Mouse (Mus musculus) intestine, embryonic 16.5 days (tissue): ENCODE measurements around the gene Cdk7. TPM values are rescaled to one million over a fixed set of nuclear protein-coding genes. Genes with fewer than 3 reads are reported as not detected.

ENCODE experiments used
- ATAC-seq: fragments of 200-750 bp; cut with Nextera tagmentation; 2 replicates; pipeline ENCODE4 v1.8.0; 2017; ENCODE audit warnings: moderate TSS enrichment, moderate library complexity
- H3K27ac ChIP-seq: fragments of 300-500 bp; sonication (generic); 2 replicates; pipeline ENCODE4 v1.5.1; 2014; ENCODE audit warnings: mild to moderate bottlenecking, low read length
- H3K27me3 ChIP-seq: fragments of 300-500 bp; sonication (generic); replicated peaks from 2 replicates; pipeline ENCODE4 v1.6.1; 2014; ENCODE audit warnings: low read length, control low read depth, mixed read lengths; ENCODE audit not compliant: control insufficient read depth, insufficient read depth
- H3K36me3 ChIP-seq: fragments of 300-500 bp; sonication (generic); 2 replicates; pipeline ENCODE4 v1.6.1; 2014; ENCODE audit warnings: low read length, control low read depth; ENCODE audit not compliant: control insufficient read depth, insufficient read depth
- H3K4me1 ChIP-seq: fragments of 300-500 bp; sonication (generic); 2 replicates; pipeline ENCODE4 v1.6.1; 2014; ENCODE audit warnings: low read length, control low read depth, mixed read lengths; ENCODE audit not compliant: control insufficient read depth, insufficient read depth
- H3K4me2 ChIP-seq: fragments of 300-500 bp; sonication (generic); 2 replicates; pipeline ENCODE4 v1.6.1; 2014; ENCODE audit warnings: low read depth, low read length, control low read depth
- H3K4me3 ChIP-seq: fragments of 300-500 bp; sonication (generic); 2 replicates; pipeline ENCODE4 v1.5.1; 2014; ENCODE audit warnings: mild to moderate bottlenecking, low read length
- H3K9ac ChIP-seq: fragments of 300-500 bp; sonication (generic); 2 replicates; pipeline ENCODE4 v1.6.1; 2014; ENCODE audit warnings: low read depth, low read length
- H3K9me3 ChIP-seq: fragments of 300-500 bp; sonication (generic); 2 replicates; pipeline ENCODE4 v1.6.1; 2016; ENCODE audit warnings: low read length, control low read depth; ENCODE audit not compliant: control insufficient read depth
- WGBS: fragments of 180-500 bp; shearing (Covaris S2); extraction: QIAGEN DNeasy Blood & Tissue Kit; methylation state at CpG from one replicate; pipeline ENCODE4 v1.1.7; 2014; 5-methylcytosine and 5-hydroxymethylcytosine counted together
- polyA plus RNA-seq: library from polyadenylated mRNA; unstranded; fragments of >200 nt; fragmentation: Nextera tagmentation; extraction: Ambion mirVana; gene quantifications from 2 replicates; pipeline ENCODE4 v1.2.1, GENCODE M21; 2015

Cdk7 gene
- polyA plus RNA-seq: 71.5 and 78.7 TPM in 2 replicates

DNA sequence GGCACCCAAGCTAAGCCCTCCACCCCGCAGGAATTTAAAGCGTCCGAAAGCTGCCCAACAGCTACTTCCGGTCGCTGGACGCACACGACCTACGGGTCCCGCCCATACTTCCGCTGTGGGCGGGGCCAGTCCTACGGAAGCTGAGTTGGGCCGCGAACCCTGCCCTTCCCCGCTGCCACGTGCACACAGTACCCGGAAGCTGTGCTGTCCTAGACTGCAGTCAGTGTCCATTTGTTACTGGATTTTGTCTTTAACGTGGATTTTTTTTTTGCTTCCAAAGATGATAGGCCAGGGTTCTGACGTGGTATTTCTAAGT is at the start of gene Cdk7:
Cdk7 (minus strand) TSS at position 79 of the 316 bp plus-strand sequence.
- Histone ChIP-seq H3K9ac (peak within 1 kb of the TSS; percentile 86), H3K9me3 (no peaks in the 10 kb centered on the region), H3K4me2 (peak within 1 kb of the TSS; percentile 64), H3K27ac (peak within 1 kb of the TSS; percentile 94), H3K36me3 (peaks cover 5% of the 10 kb centered on the region; the same call in 1 of the 2 replicates), H3K27me3 (no peaks in the 10 kb centered on the region), H3K4me3 (peak within 1 kb of the TSS; percentile 76), H3K4me1 (peaks cover 8% of the 10 kb centered on the region)
- ATAC-seq: peak; percentile 99
- WGBS: under 1% methylated on average over 19 of the region's 19 CpGs

DNA sequence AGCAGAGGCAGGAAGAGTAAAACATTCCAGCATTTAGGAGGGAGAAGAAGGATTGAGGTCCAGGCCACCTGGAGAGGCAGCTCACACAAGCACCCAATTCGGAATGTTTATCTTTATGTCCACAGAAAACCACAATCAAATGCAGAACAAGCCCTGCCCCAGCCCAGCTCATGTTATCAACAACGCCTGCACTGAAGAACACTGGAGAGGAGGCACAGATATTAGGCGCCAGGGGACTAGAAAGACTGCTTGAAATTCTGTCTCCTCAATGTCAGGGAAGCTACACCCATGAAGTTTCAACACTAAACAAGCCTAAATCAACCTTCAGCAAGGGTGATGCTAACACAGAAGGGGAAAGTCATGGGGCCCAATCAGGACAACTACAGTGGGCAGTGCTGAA is 46.8 kb upstream of the Cdk7 start:
- peaks cover 15% of the 10 kb centered on the region for H3K4me1 ChIP-seq
- H3K27ac ChIP-seq: no peak overlapping the region
- no peak overlapping the region for H3K4me3 ChIP-seq
- no peaks in the 10 kb centered on the region for H3K27me3 ChIP-seq
- H3K9me3 ChIP-seq: no peaks in the 10 kb centered on the region
- no peak overlapping the region for H3K9ac ChIP-seq
- H3K4me2 ChIP-seq: no peak overlapping the region
- 73% methylated on average over 3 of the region's 3 CpGs for WGBS
- H3K36me3 ChIP-seq: no peaks in the 10 kb centered on the region
- ATAC-seq: no peak

DNA sequence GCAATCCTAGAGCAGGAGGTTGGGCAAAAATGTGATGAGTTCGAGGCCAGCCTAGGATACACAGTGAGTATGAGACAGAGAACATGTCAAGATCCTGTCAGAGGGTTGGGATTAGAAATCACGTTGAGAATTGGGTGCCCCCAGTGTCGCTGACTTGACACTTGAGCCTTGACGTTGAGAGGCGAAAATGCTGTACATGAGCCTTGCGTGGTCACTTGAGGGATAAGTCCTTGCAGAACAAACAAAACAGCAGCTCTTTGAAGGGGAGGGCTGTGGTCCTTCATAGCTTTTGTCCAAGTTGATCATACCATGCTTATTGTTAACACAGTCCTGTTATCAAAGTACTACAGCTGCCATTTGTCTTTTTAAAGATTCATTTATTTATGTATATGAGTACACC is 46.0 kb upstream of the Cdk7 start:
- no peak for ATAC-seq
- Histone ChIP-seq H3K27ac (no peak overlapping the region), H3K4me1 (peaks cover 15% of the 10 kb centered on the region), H3K4me2 (no peak overlapping the region), H3K36me3 (no peaks in the 10 kb centered on the region), H3K9ac (no peak overlapping the region), H3K27me3 (no peaks in the 10 kb centered on the region), H3K9me3 (no peaks in the 10 kb centered on the region), H3K4me3 (no peak overlapping the region)
- 67% methylated on average over 6 of the region's 6 CpGs for WGBS

DNA sequence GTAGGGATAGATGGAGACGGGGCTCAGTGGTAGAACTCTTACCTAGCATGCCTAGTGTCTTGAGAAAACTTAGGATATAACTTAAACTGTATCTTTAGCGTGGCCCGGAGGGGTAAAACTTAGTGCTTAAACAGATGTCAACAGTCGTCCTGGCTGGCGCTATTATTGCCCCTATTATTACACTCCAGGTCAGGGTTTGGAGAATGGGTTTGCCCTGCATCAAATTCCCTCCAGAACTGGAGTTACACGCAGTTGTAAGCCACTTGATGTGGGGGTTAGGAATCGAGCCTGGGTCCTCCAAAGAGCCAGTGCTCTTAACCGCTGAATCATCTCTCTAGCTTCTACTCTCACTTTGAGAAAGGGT is 45.3 kb upstream of the Cdk7 start:
- H3K27me3 ChIP-seq: no peaks in the 10 kb centered on the region
- 10% methylated on average over 8 of the region's 8 CpGs for WGBS
- ATAC-seq: peak; percentile 37
- peak overlapping the region; percentile 27 for H3K9ac ChIP-seq
- H3K4me1 ChIP-seq: peaks cover 15% of the 10 kb centered on the region
- no peaks in the 10 kb centered on the region for H3K36me3 ChIP-seq
- peak overlapping the region; percentile 96 for H3K4me3 ChIP-seq
- H3K27ac ChIP-seq: no peak overlapping the region
- H3K4me2 ChIP-seq: peak overlapping the region; percentile 96
- H3K9me3 ChIP-seq: no peaks in the 10 kb centered on the region

DNA sequence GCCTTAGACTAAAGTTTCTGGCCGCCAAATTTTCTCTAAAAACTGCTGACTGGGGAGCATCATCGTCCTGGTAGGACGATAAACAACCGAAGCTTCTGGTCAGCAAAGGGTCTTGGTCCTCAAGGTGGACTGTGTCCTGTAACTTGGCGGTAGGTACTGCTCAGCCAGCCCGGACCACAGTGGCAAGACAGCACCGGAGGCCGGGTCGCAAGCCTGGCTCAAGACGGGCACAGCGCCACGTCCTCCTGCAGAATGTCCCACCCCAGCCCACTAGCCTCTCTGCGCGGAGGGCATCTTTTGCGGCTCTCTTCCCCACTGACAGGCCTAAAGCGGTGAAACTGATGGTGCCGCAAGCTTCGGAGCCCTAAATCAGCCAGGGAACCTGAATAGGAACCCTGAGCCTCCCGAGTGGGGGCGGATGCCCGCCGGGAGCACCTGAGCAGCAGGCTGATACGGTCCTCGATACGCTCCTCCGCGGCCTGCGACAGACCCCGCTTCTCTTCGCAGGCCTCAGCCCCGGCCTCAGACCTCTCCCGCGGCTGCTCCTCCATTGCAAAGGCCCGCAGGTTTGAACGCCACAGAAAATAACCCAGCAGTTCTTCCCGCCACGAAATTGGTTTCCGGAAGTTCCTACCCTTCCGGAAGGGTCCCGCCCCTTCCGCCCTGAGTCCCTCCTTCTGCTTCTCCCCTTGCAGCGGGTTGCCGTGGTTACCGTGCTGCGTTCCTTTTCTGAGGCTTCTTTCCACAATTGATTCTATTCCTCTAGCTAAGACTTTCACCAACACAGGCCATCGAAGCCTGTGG is 44.7 kb upstream of the Cdk7 start, which contains the start of gene Cenph:
Cenph (minus strand) TSS at position 648 of the 804 bp plus-strand sequence.
- peak within 1 kb of the TSS; percentile 96 for H3K4me3 ChIP-seq
- peak within 1 kb of the TSS; percentile 96 for H3K4me2 ChIP-seq
- H3K36me3 ChIP-seq: no peaks in the 10 kb centered on the region
- WGBS: 0% methylated on average over 46 of the region's 46 CpGs
- no peaks in the 10 kb centered on the region for H3K9me3 ChIP-seq
- peaks cover 15% of the 10 kb centered on the region for H3K4me1 ChIP-seq
- no peaks in the 10 kb centered on the region for H3K27me3 ChIP-seq
- peak within 1 kb of the TSS; percentile 86 for H3K9ac ChIP-seq
- peak; percentile 96 for ATAC-seq
- peak within 1 kb of the TSS; percentile 17; the same call in 1 of the 2 replicates for H3K27ac ChIP-seq

- Histone ChIP-seq H3K36me3 (no peaks in the 10 kb centered on the region), H3K4me3 (peak overlapping the region; percentile 96), H3K9me3 (no peaks in the 10 kb centered on the region), H3K9ac (peak overlapping the region; percentile 86), H3K4me2 (peak overlapping the region; percentile 96), H3K27ac (no peak overlapping the region), H3K4me1 (peaks cover 15% of the 10 kb centered on the region), H3K27me3 (no peaks in the 10 kb centered on the region)
- no peak for ATAC-seq
Measured at GRCm38 (mm10) chr13:100774704-100775103, 44.0 kb upstream of the Cdk7 start.

GRCm38 (mm10) chr13:100755329-100755728 is 24.6 kb upstream of the Cdk7 start:
- ATAC-seq: no peak
- no peak overlapping the region for H3K27ac ChIP-seq
- 92% methylated on average over 2 of the region's 2 CpGs for WGBS
- no peak overlapping the region for H3K4me3 ChIP-seq
- H3K27me3 ChIP-seq: no peaks in the 10 kb centered on the region
- H3K9me3 ChIP-seq: no peaks in the 10 kb centered on the region
- no peak overlapping the region for H3K9ac ChIP-seq
- H3K4me1 ChIP-seq: no peaks in the 10 kb centered on the region
- no peak overlapping the region for H3K4me2 ChIP-seq
- H3K36me3 ChIP-seq: no peaks in the 10 kb centered on the region

- Histone ChIP-seq H3K9me3 (no peaks in the 10 kb centered on the region), H3K36me3 (no peaks in the 10 kb centered on the region), H3K27ac (no peak overlapping the region), H3K4me1 (no peaks in the 10 kb centered on the region), H3K27me3 (no peaks in the 10 kb centered on the region), H3K9ac (no peak overlapping the region), H3K4me3 (no peak overlapping the region), H3K4me2 (no peak overlapping the region)
- ATAC-seq: no peak
- 70% methylated on average over 4 of the region's 4 CpGs for WGBS
Measured at GRCm38 (mm10) chr13:100754186-100754585, 23.4 kb upstream of the Cdk7 start.

- H3K9me3 ChIP-seq: no peaks in the 10 kb centered on the region
- no peaks in the 10 kb centered on the region for H3K27me3 ChIP-seq
- no peaks in the 10 kb centered on the region for H3K36me3 ChIP-seq
- H3K4me3 ChIP-seq: no peak overlapping the region
- H3K27ac ChIP-seq: no peak overlapping the region
- no peak for ATAC-seq
- H3K4me1 ChIP-seq: no peaks in the 10 kb centered on the region
- 81% methylated on average over 6 of the region's 6 CpGs for WGBS
- no peak overlapping the region for H3K9ac ChIP-seq
- H3K4me2 ChIP-seq: no peak overlapping the region
Measured at GRCm38 (mm10) chr13:100753011-100753410, 22.3 kb upstream of the Cdk7 start.

DNA sequence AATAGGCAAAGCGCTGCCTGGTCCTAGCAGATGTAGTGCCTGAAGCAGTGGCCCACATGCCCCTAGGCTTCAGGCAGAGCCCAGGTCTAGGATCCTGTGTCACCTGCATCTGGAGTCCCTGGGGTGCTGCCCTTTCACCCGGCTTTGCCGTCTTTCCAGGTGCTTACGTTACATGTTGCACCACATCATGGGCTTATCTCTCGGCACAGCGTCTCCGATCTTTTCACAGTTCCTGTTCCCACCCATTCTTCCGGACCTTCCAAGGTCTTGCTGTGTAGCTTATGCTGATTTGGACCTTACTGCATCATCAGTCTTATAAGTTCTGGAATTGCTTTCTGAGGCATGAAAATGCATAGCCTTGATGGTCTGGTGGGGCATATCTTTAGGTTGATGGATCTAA is 21.8 kb upstream of the Cdk7 start:
- 76% methylated on average over 8 of the region's 8 CpGs for WGBS
- Histone ChIP-seq H3K4me2 (no peak overlapping the region), H3K27me3 (no peaks in the 10 kb centered on the region), H3K27ac (no peak overlapping the region), H3K4me1 (no peaks in the 10 kb centered on the region), H3K9ac (no peak overlapping the region), H3K9me3 (no peaks in the 10 kb centered on the region), H3K36me3 (no peaks in the 10 kb centered on the region), H3K4me3 (no peak overlapping the region)
- no peak for ATAC-seq
